Mouse (Mus musculus) forebrain, embryonic 14.5 days (tissue): ENCODE results near the gene Gfod2. TPM values are rescaled to one million over a fixed set of nuclear protein-coding genes. Genes with fewer than 3 reads are reported as not detected.

ENCODE experiments used
- ATAC-seq: fragments of 200-750 bp; cut with Nextera tagmentation; 2 replicates; pipeline ENCODE4 v1.8.0; 2017; ENCODE audit warnings: mild to moderate bottlenecking, moderate library complexity
- DNase-seq: peaks from one replicate; pipeline ENCODE4 v3.0.0-alpha.2; 2015; ENCODE audit warnings: low spot score
- H3K27ac ChIP-seq: fragments of 300-500 bp; sonication (generic); 2 replicates; pipeline ENCODE4 v1.5.1; 2014; ENCODE audit warnings: low read depth, mild to moderate bottlenecking, control low read depth, low read length, moderate library complexity
- H3K27me3 ChIP-seq: fragments of 300-500 bp; sonication (generic); replicated peaks from 2 replicates; pipeline ENCODE4 v1.6.1; 2014; ENCODE audit warnings: low read length, control low read depth, mixed read lengths; ENCODE audit not compliant: control insufficient read depth, insufficient read depth
- H3K36me3 ChIP-seq: fragments of 300-500 bp; sonication (generic); 2 replicates; pipeline ENCODE4 v1.6.1; 2014; ENCODE audit warnings: low read length, control low read depth; ENCODE audit not compliant: control insufficient read depth, insufficient read depth
- H3K4me1 ChIP-seq: fragments of 300-500 bp; sonication (generic); 2 replicates; pipeline ENCODE4 v1.6.1; 2014; ENCODE audit warnings: antibody characterized with exemption, low read length, control low read depth; ENCODE audit not compliant: control insufficient read depth, insufficient read depth
- H3K4me2 ChIP-seq: fragments of 300-500 bp; sonication (generic); 2 replicates; pipeline ENCODE4 v1.6.1; 2014; ENCODE audit warnings: mild to moderate bottlenecking, control low read depth, low read length
- H3K4me3 ChIP-seq: fragments of 300-500 bp; sonication (generic); 2 replicates; pipeline ENCODE4 v1.5.1; 2014; ENCODE audit warnings: low read depth, low read length, control low read depth
- H3K9ac ChIP-seq: fragments of 300-500 bp; sonication (generic); 2 replicates; pipeline ENCODE4 v1.6.1; 2014; ENCODE audit warnings: mild to moderate bottlenecking, low read length, control low read depth, moderate library complexity
- H3K9me3 ChIP-seq: fragments of 300-500 bp; sonication (generic); replicated peaks from 2 replicates; pipeline ENCODE4 v1.6.1; 2016; ENCODE audit warnings: low read length, control low read depth, mixed read lengths; ENCODE audit not compliant: control insufficient read depth
- WGBS: fragments of 180-500 bp; shearing (Covaris S2); extraction: QIAGEN DNeasy Blood & Tissue Kit; methylation state at CpG from one replicate; pipeline ENCODE4 v1.1.7; 2014; 5-methylcytosine and 5-hydroxymethylcytosine counted together
- polyA plus RNA-seq: library from polyadenylated mRNA; unstranded; fragments of >200 nt; fragmentation: Nextera tagmentation; extraction: Ambion mirVana; gene quantifications from 2 replicates; pipeline ENCODE4 v1.2.1, GENCODE M21; 2014

Gene Gfod2
- polyA plus RNA-seq, 1 experiment from 2014 or later: 62.9 TPM

DNA sequence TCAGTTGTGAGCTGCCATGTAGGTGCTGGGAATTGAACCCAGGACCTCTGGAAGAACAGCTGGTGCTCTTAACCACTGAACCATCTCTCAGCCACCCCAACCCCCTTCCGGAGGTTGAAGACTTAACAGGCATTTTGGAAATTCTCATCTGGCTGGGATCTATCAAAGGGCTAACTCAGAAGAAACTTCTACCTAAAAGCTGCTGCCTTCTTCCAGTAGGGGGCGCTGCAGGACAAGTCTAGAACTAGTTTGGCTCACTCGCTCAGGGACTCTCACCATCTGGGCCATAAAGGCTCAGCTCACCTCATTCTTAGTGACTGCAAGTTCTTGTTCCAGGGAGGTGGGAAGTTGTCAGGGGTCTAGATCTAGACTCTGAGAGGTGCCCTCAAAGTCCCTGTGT, 44.3 kb downstream of the Gfod2 start:
- Histone ChIP-seq H3K9ac (no peak overlapping the region), H3K9me3 (no peaks in the 10 kb centered on the region), H3K4me3 (no peak overlapping the region), H3K27ac (no peak overlapping the region), H3K4me2 (no peak overlapping the region), H3K36me3 (peaks cover 25% of the 10 kb centered on the region), H3K4me1 (no peaks in the 10 kb centered on the region), H3K27me3 (no peaks in the 10 kb centered on the region)
- 6% methylated on average over 3 of the region's 3 CpGs for WGBS
- DNase-seq: peak; percentile 93
- ATAC-seq: peak; percentile 49

DNA sequence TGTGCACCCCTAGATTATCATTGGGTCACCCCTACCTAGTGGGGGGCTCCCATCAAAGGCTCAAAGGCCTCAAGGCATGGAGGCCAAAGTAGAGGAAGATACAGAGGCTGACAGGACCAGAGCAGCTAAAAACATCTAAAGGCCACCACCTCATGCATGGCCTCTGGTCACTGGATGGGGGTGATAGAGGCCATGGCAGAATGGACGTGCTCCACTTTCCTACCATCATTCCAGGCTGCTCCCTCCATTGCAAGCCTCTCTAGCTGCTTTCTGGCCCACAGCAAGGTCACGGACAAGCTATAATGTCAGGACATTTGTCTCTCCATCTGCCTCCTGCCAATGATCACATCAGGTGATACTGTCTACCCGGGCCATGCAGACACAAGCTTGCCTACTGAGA, 46.2 kb downstream of the Gfod2 start:
- H3K36me3 ChIP-seq: peaks cover 23% of the 10 kb centered on the region
- no peak overlapping the region for H3K4me3 ChIP-seq
- peaks cover 2% of the 10 kb centered on the region for H3K4me1 ChIP-seq
- ATAC-seq (no peak), DNase-seq (no peak)
- H3K9me3 ChIP-seq: no peaks in the 10 kb centered on the region
- no peak overlapping the region for H3K4me2 ChIP-seq
- no peak overlapping the region for H3K9ac ChIP-seq
- no peaks in the 10 kb centered on the region for H3K27me3 ChIP-seq
- no peak overlapping the region for H3K27ac ChIP-seq
- 89% methylated on average over 3 of the region's 3 CpGs for WGBS

DNA sequence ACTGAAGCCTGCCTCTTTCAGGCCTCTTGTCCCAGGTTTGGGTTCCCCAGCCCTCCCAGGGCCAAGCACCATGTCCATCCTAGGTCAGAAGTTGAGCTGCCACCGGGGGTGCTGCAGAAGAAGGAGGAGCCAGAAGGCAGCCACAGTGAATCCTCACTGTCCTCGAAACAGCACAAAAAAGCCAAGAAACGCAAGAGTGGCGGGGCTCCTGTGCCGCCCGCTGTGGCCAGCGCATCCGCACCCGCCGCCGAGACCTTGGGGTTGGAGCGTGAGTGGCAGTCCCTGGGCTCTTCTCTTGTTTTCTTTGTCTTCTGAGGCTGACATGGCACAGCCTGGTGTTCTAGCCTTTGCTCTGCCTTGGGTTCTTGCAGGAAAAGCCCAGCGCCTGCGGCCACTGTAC, 49.1 kb downstream of the Gfod2 start:
- H3K27me3 ChIP-seq: no peaks in the 10 kb centered on the region
- H3K27ac ChIP-seq: no peak overlapping the region
- WGBS: 86% methylated on average over 14 of the region's 14 CpGs
- H3K4me2 ChIP-seq: no peak overlapping the region
- ATAC-seq: no peak
- no peak overlapping the region for H3K4me3 ChIP-seq
- H3K36me3 ChIP-seq: peaks cover 1% of the 10 kb centered on the region; the same call in 1 of the 2 replicates
- H3K9ac ChIP-seq: no peak overlapping the region
- H3K9me3 ChIP-seq: no peaks in the 10 kb centered on the region
- no peak for DNase-seq
- H3K4me1 ChIP-seq: peaks cover 8% of the 10 kb centered on the region

DNA sequence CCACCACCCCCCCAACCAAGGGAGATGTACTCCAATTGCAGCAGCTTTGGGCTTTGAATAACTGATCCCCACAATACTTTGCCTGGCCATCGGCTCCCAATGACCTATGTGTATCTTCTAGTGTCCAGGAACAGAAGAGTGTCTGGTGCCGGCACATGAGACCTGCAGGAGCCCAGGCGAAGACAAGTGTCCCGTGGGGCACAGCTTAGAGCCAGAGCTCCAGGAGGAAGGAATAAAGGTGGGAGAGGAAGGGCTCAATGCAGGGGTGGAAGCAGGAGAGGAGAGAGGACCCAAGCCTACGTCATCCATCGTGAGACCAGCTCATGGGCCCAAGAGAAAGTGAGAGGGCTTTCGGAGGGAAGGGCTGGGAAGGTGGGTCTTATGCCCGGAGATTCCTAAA, 49.8 kb downstream of the Gfod2 start:
- no peaks in the 10 kb centered on the region for H3K27me3 ChIP-seq
- no peak overlapping the region for H3K4me2 ChIP-seq
- ATAC-seq (no peak), DNase-seq (no peak)
- WGBS: 92% methylated on average over 8 of the region's 8 CpGs
- no peak overlapping the region for H3K27ac ChIP-seq
- no peaks in the 10 kb centered on the region for H3K9me3 ChIP-seq
- H3K36me3 ChIP-seq: peaks cover 7% of the 10 kb centered on the region
- no peak overlapping the region for H3K4me3 ChIP-seq
- H3K4me1 ChIP-seq: peaks cover 8% of the 10 kb centered on the region
- H3K9ac ChIP-seq: no peak overlapping the region

DNA sequence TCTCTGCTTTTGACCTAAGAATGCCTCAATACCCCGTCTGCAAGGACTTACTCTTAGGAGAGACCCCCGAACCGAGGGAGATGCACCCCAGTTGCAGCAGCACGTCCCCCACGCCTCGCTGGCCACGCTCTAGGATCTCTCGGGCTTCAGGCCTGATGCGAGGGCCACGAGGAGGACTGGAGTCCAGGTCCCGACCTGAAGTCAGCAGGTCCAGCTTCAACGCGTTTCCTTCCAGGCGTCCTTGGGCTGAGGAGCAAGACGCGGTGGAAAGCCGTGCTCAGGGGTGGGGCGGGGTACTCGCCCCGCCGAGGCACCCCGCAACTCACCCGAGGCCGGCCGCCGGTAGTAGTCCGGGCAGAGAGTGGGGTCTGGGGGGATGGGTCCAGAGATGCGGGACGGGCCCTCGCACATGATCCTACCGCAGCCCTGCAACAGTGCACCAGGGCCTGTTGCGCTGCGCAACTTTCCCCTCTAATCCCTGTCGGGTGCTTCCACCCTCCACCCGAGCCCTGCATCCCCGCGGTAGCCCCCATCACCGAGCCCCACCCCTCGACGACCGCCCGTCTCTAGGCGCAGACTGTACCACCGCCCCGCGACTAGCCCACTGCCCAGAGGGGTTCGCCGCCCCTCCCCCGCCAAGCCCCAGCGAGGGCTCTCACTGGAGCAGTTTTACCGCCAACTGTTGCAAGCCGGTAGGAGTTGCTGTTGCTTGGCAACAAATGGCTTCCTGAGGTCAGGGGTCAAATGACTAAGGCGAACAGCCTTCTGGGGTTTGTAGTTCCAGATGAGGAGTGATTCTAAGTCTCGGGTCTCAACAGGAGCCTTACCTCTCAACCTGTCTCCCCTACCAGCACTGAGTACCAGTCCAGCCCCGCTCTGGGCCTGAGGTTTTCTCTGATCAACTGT, 50.7 kb downstream of the Gfod2 start, which contains the start of the genes 4933405L10Rik and Enkd1:
TSS of gene 4933405L10Rik (plus strand) at position 158 of the 906 bp plus-strand sequence.
TSS of gene Enkd1 (minus strand) at position 713 of the 906 bp plus-strand sequence.
- H3K36me3 ChIP-seq: peaks cover 15% of the 10 kb centered on the region
- peak within 1 kb of the TSS; percentile 73 for H3K9ac ChIP-seq
- ATAC-seq (peak; percentile 87), DNase-seq (peak; percentile 98)
- H3K4me1 ChIP-seq: peaks cover 8% of the 10 kb centered on the region
- peak within 1 kb of the TSS; percentile 89 for H3K4me2 ChIP-seq
- no peaks in the 10 kb centered on the region for H3K27me3 ChIP-seq
- under 1% methylated on average over 50 of the region's 55 CpGs for WGBS
- H3K9me3 ChIP-seq: no peaks in the 10 kb centered on the region
- no peak within 1 kb of the TSS for H3K27ac ChIP-seq
- H3K4me3 ChIP-seq: peak within 1 kb of the TSS; percentile 59

DNA sequence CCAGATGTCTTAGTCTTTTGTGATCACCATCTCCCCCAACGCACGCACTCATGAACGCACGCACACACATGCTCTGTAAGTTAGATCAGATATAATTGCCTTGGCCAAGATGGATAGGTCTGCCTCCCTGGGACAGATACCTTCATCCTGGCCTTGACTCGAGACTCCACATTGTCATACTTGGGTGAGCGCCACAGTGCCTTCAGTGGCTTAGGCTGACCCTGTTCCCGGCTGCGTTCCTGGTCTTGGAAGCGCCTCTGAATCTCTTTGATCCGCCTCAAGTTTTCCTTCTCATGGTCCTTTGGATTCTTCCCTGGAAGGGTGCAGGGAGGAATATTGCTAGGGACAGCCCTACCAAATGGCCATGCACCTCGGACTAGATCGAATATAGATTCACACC, 52.0 kb downstream of the Gfod2 start:
- DNase-seq (no peak), ATAC-seq (no peak)
- peaks cover 19% of the 10 kb centered on the region for H3K36me3 ChIP-seq
- WGBS: 75% methylated on average over 12 of the region's 12 CpGs
- no peaks in the 10 kb centered on the region for H3K27me3 ChIP-seq
- peak overlapping the region; percentile 89 for H3K4me2 ChIP-seq
- peak overlapping the region; percentile 59; the same call in 1 of the 2 replicates for H3K4me3 ChIP-seq
- H3K9me3 ChIP-seq: no peaks in the 10 kb centered on the region
- H3K4me1 ChIP-seq: peaks cover 13% of the 10 kb centered on the region
- H3K27ac ChIP-seq: no peak overlapping the region
- peak overlapping the region; percentile 73; the same call in 1 of the 2 replicates for H3K9ac ChIP-seq

DNA sequence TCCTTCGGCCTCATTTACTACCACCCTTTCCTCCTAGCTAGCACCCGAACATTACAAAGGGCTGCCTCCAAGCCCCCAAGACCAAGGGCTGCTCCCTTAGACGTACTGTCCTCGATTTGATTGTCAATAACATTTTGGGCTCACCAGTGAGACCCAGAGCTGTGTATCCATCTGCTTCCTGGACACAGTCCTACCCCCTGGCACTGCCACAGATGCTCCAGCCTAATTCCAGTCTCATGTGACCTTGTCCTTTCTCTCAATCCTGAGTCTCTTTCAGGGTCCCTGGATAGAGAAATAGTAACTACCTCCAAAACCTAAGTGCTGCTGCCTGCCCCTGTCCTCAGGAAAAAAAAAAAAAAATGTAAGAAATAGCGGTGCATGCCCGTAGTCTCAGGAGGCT, 53.5 kb downstream of the Gfod2 start:
- Histone ChIP-seq H3K4me3 (no peak overlapping the region), H3K27me3 (no peaks in the 10 kb centered on the region), H3K9ac (no peak overlapping the region), H3K9me3 (no peaks in the 10 kb centered on the region), H3K4me2 (no peak overlapping the region), H3K36me3 (peaks cover 19% of the 10 kb centered on the region), H3K27ac (no peak overlapping the region), H3K4me1 (peaks cover 17% of the 10 kb centered on the region)
- WGBS: 91% methylated on average over 6 of the region's 6 CpGs
- ATAC-seq (no peak), DNase-seq (no peak)

DNA sequence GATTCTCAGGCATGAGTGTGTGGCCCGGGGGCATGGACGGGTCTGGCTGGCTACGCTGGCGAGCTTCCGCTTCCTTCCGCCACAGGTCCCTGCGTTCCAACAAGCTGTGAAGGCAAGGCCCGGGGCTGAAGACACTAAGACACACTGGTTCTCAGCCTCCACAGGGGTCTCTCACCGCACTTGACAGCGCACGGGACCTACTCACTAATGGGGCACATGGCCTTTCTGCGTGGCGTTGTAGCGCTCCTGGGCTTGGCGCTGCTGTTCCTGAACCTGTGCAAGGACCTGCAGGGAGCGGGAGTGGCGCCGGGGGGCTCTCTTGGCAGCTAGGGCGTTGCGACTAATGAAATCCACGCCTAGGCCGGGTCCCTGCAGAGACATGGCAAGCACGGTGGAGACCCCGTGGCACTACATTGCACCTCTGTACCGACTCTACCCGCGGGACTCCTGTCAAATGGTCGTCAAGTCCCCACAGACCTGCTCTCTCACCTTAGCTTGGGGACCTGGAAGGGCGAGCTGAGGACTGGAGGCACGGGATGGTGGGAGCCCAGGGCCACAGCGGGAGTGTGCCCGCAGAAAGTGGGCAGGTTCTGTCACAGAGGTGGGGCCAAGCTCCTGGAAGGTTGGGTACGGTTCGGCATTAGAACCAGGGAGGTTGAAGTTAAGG, 54.2 kb downstream of the Gfod2 start:
- H3K9ac ChIP-seq: no peak overlapping the region
- H3K36me3 ChIP-seq: peaks cover 22% of the 10 kb centered on the region
- H3K27ac ChIP-seq: no peak overlapping the region
- peaks cover 21% of the 10 kb centered on the region for H3K4me1 ChIP-seq
- no peaks in the 10 kb centered on the region for H3K9me3 ChIP-seq
- DNase-seq (no peak), ATAC-seq (no peak)
- H3K4me2 ChIP-seq: no peak overlapping the region
- no peaks in the 10 kb centered on the region for H3K27me3 ChIP-seq
- WGBS: 94% methylated on average over 34 of the region's 34 CpGs
- no peak overlapping the region for H3K4me3 ChIP-seq
